Mouse (Mus musculus) midbrain, embryonic 16.5 days (tissue): ENCODE measurements around the gene 1700007K13Rik. TPM values are rescaled to one million over a fixed set of nuclear protein-coding genes. Genes with fewer than 3 reads are reported as not detected.
"Not testable (repeated sequence)": the region's sequence is repeated elsewhere in the genome, so short reads cannot be mapped to it uniquely, and the experiment has no call there.

Source experiments
- ATAC-seq: fragments of 200-750 bp; cut with Nextera tagmentation; 2 replicates; pipeline ENCODE4 v1.8.0; 2017; ENCODE audit warnings: moderate TSS enrichment
- H3K27ac ChIP-seq: fragments of 300-500 bp; sonication (generic); 2 replicates; pipeline ENCODE4 v1.5.1; 2014; ENCODE audit warnings: mild to moderate bottlenecking, low read length, mixed read lengths
- H3K27me3 ChIP-seq: fragments of 300-500 bp; sonication (generic); 2 replicates; pipeline ENCODE4 v1.6.1; 2014; ENCODE audit warnings: low read depth, low read length, mixed read lengths; ENCODE audit not compliant: control insufficient read depth, insufficient read depth
- H3K36me3 ChIP-seq: fragments of 300-500 bp; sonication (generic); 2 replicates; pipeline ENCODE4 v1.6.1; 2014; ENCODE audit warnings: mild to moderate bottlenecking, low read length, moderate library complexity, mixed read lengths; ENCODE audit not compliant: control insufficient read depth, insufficient read depth
- H3K4me1 ChIP-seq: fragments of 300-500 bp; sonication (generic); 2 replicates; pipeline ENCODE4 v1.6.1; 2014; ENCODE audit warnings: mild to moderate bottlenecking, low read length, mixed read lengths; ENCODE audit not compliant: control insufficient read depth, insufficient read depth
- H3K4me2 ChIP-seq: fragments of 300-500 bp; sonication (generic); 2 replicates; pipeline ENCODE4 v1.6.1; 2014; ENCODE audit warnings: mild to moderate bottlenecking, low read length, mixed read lengths
- H3K4me3 ChIP-seq: fragments of 300-500 bp; sonication (generic); 2 replicates; pipeline ENCODE4 v1.5.1; 2014; ENCODE audit warnings: low read depth, mild to moderate bottlenecking, low read length, moderate library complexity, mixed read lengths
- H3K9ac ChIP-seq: fragments of 300-500 bp; sonication (generic); 2 replicates; pipeline ENCODE4 v1.6.1; 2014; ENCODE audit warnings: low read depth, low read length, mixed read lengths
- H3K9me3 ChIP-seq: fragments of 300-500 bp; sonication (generic); replicated peaks from 2 replicates; pipeline ENCODE4 v1.6.1; 2014; ENCODE audit warnings: mild to moderate bottlenecking, low read length, mixed read lengths; ENCODE audit not compliant: control insufficient read depth, poor library complexity, severe bottlenecking
- WGBS: fragments of 180-500 bp; shearing (Covaris S2); extraction: QIAGEN DNeasy Blood & Tissue Kit; methylation state at CpG from one replicate; pipeline ENCODE4 v1.1.7; 2014; 5-methylcytosine and 5-hydroxymethylcytosine counted together
- polyA plus RNA-seq: library from polyadenylated mRNA; unstranded; fragments of >200 nt; fragmentation: Nextera tagmentation; extraction: Ambion mirVana; gene quantifications from 2 replicates; pipeline ENCODE4 v1.2.1, GENCODE M21; 2015

Gene 1700007K13Rik
- polyA plus RNA-seq, 1 experiment from 2014 or later: 3.5 TPM

GRCm38 (mm10) chr2:28479208-28480204 is 13.4 kb upstream of the 1700007K13Rik start:
- no peaks in the 10 kb centered on the region for H3K36me3 ChIP-seq
- no peak overlapping the region for H3K4me3 ChIP-seq
- no peak overlapping the region for H3K27ac ChIP-seq
- H3K9ac ChIP-seq: no peak overlapping the region
- H3K9me3 ChIP-seq: no peaks in the 10 kb centered on the region
- H3K4me1 ChIP-seq: no peaks in the 10 kb centered on the region
- no peaks in the 10 kb centered on the region for H3K27me3 ChIP-seq
- H3K4me2 ChIP-seq: no peak overlapping the region
- no peak for ATAC-seq
- WGBS: 81% methylated on average over 19 of the region's 20 CpGs

GRCm38 (mm10) chr2:28477993-28478392 is 11.9 kb upstream of the 1700007K13Rik start:
- WGBS: 95% methylated on average over 5 of the region's 5 CpGs
- H3K27ac ChIP-seq, H3K27me3 ChIP-seq, H3K36me3 ChIP-seq, H3K4me1 ChIP-seq, H3K4me2 ChIP-seq, H3K9me3 ChIP-seq, H3K4me3 ChIP-seq, H3K9ac ChIP-seq, ATAC-seq: not testable (repeated sequence)

GRCm38 (mm10) chr2:28472011-28472410 is 5.9 kb upstream of the 1700007K13Rik start:
- H3K4me1 ChIP-seq, H3K4me2 ChIP-seq, ATAC-seq, H3K9ac ChIP-seq, H3K27me3 ChIP-seq, H3K27ac ChIP-seq, H3K4me3 ChIP-seq, H3K9me3 ChIP-seq: not testable (repeated sequence)
- H3K36me3 ChIP-seq: peaks cover 28% of the 10 kb centered on the region
- 94% methylated on average over 7 of the region's 8 CpGs for WGBS

GRCm38 (mm10) chr2:28470591-28470990 is 4.5 kb upstream of the 1700007K13Rik start:
- ATAC-seq: no peak
- no peak overlapping the region for H3K4me2 ChIP-seq
- WGBS: 98% methylated on average over 2 of the region's 2 CpGs

GRCm38 (mm10) chr2:28469461-28469860 is 3.3 kb upstream of the 1700007K13Rik start:
- no peak overlapping the region for H3K4me2 ChIP-seq
- H3K9ac ChIP-seq: no peak overlapping the region
- H3K27me3 ChIP-seq: no peaks in the 10 kb centered on the region
- peaks cover 14% of the 10 kb centered on the region for H3K4me1 ChIP-seq
- ATAC-seq: no peak
- H3K9me3 ChIP-seq: no peaks in the 10 kb centered on the region
- peaks cover 28% of the 10 kb centered on the region for H3K36me3 ChIP-seq
- H3K27ac ChIP-seq: no peak overlapping the region
- 98% methylated on average over 14 of the region's 14 CpGs for WGBS
- H3K4me3 ChIP-seq: no peak overlapping the region

More at GRCm38 (mm10) chr2:28470591-28470990, 4.5 kb upstream of the 1700007K13Rik start:
- Histone ChIP-seq H3K9ac (no peak overlapping the region), H3K36me3 (peaks cover 28% of the 10 kb centered on the region), H3K27me3 (no peaks in the 10 kb centered on the region), H3K4me3 (no peak overlapping the region), H3K27ac (no peak overlapping the region), H3K4me1 (peaks cover 14% of the 10 kb centered on the region), H3K9me3 (no peaks in the 10 kb centered on the region)

GRCm38 (mm10) chr2:28468486-28469225 is 2.5 kb upstream of the 1700007K13Rik start:
- H3K27ac ChIP-seq: no peak overlapping the region; the same call in 1 of the 2 replicates
- peak overlapping the region; percentile 95 for H3K9ac ChIP-seq
- 56% methylated on average over 18 of the region's 18 CpGs for WGBS
- peak overlapping the region; percentile 94 for H3K4me2 ChIP-seq
- H3K4me1 ChIP-seq: peaks cover 14% of the 10 kb centered on the region
- ATAC-seq: no peak
- H3K4me3 ChIP-seq: peak overlapping the region; percentile 98
- no peaks in the 10 kb centered on the region for H3K27me3 ChIP-seq
- peaks cover 28% of the 10 kb centered on the region for H3K36me3 ChIP-seq
- no peaks in the 10 kb centered on the region for H3K9me3 ChIP-seq

GRCm38 (mm10) chr2:28467860-28468485 is 1.8 kb upstream of the 1700007K13Rik start, which contains the start of gene Mrps2:
Gene Mrps2, plus strand, starts transcription at chr2:28468066.
- Histone ChIP-seq H3K4me2 (peak within 1 kb of the TSS; percentile 94), H3K27me3 (no peaks in the 10 kb centered on the region), H3K9ac (peak within 1 kb of the TSS; percentile 95), H3K4me3 (peak within 1 kb of the TSS; percentile 98), H3K4me1 (peaks cover 14% of the 10 kb centered on the region), H3K36me3 (peaks cover 27% of the 10 kb centered on the region), H3K9me3 (no peaks in the 10 kb centered on the region), H3K27ac (peak within 1 kb of the TSS; percentile 72)
- WGBS: under 1% methylated on average over 52 of the region's 52 CpGs
- ATAC-seq: peak; percentile 92

- Histone ChIP-seq H3K36me3 (peaks cover 7% of the 10 kb centered on the region), H3K27me3 (no peaks in the 10 kb centered on the region), H3K4me1 (peaks cover 14% of the 10 kb centered on the region), H3K9me3 (no peaks in the 10 kb centered on the region), H3K4me2 (no peak overlapping the region), H3K4me3 (no peak overlapping the region), H3K27ac (no peak overlapping the region), H3K9ac (no peak overlapping the region)
- 85% methylated on average over 9 of the region's 9 CpGs for WGBS
- no peak for ATAC-seq
Measured at GRCm38 (mm10) chr2:28464919-28465318, 1.2 kb downstream of the 1700007K13Rik start.
